Mouse (Mus musculus): Measurements from ENCODE around the gene Lims1. TPM values are rescaled to one million over a fixed set of nuclear protein-coding genes. Genes with fewer than 3 reads are reported as not detected.
A peak's percentile ranks its signal among the peaks of the same experiment; 100 is the strongest.

Gene Lims1
- total RNA-seq, 2 experiments from 2014 or later, result 29.2 to 59.8 TPM

DNA sequence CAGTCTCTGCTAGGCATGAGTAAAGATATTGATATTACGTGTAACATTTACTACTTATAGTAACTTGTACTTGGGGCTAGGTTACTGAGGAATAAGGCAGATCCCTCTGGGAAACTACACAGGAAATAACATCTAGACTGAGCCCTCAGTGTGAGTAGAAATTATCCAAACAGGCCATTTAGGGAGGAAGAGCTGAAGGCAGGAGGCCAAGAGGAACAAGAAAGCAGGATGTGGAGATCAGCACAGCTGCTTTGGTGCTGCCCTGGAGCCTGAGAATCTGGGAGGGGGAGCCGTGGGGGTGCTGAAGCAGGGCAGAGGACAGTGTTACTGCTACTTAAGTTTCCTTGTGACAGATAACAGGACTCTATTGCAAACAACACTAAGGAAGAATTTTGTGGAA, 18.4 kb downstream of the Lims1 start:
- ATAC-seq (replicated peaks; ENCODE audit: low FRiP score, poor library complexity, severe bottlenecking), result no peak

DNA sequence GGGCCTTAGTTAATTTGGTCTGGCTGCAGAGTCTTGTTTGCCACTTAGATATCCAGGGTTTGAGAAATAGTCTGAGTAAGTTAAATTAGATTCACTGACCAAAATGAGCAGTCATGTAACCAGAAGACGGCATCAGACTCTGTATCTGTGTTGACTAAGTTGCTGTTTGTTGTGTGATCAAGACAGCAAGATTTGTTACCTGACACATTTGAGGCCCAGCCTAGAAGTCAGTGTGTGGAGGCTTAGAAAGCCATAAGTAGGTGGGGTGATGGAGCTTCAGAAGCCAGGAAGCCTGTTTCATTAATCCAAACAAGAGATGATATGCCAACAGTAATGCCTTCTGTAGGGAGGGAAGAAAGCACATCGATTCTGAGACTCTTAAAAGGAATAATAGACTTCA, 18.9 kb downstream of the Lims1 start:
- ATAC-seq (replicated peaks; ENCODE audit: low FRiP score, poor library complexity, severe bottlenecking), result no peak

DNA sequence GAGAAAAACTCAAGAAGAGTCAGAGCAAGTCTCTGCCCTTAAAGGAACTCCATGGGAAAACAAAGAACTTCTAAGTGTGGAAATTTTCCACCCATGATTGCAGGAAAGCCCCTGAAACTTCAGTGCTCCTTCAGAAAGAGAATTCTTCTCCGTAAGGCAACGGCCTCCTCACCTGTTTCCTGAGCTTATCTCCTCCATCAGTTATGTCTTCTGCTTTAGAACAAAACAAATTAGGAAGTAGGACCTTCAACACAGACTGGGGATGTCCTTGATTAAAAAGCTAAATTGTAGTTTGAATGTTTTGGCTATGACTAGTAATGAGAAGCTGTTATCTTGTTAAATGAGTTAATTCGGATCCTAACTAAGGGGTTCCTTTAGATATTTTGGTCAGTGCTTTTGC, 20.3 kb downstream of the Lims1 start:
- ATAC-seq (replicated peaks; ENCODE audit: low FRiP score, poor library complexity, severe bottlenecking), result no peak

DNA sequence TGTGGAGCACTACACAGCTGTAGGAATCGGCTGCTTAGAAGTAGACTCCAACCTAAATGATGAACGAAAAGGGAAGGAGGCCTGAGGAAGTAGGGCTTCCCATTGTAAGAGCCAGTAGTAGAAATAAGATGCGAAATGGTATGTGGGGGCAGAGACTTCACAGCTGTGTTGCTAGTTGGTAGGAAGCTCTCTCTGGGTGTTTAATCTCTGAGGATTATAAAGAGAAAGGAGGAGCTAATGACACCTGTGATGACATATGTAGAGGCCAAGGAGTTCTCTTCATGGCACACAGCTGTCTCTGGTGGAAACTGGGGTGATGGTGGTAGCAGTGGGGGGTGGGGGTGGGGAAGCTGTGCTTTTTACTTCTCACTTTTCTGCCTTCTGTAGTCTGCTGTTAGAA, 27.3 kb downstream of the Lims1 start:
- ATAC-seq (replicated peaks; ENCODE audit: low FRiP score, poor library complexity, severe bottlenecking), result no peak

DNA sequence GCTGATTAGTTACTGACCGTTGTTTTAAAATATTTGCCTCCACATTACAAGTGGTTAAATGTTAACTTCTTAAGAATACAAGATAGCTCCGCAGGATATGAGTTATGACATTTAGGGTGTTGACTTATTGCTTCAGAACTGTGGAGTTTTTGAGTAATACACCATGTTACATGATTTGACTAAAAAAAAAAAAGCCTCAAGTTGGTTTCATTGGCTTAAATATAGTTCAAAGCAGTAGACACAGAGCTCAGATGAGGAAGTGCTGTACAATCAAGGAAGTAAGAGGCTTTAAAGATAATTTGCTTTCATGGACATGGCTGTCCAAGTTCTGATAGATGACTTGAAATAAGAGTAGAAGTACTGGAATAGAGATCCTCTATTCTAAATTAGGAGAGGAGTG, 28.4 kb downstream of the Lims1 start:
- ATAC-seq (replicated peaks; ENCODE audit: low FRiP score, poor library complexity, severe bottlenecking), result no peak

DNA sequence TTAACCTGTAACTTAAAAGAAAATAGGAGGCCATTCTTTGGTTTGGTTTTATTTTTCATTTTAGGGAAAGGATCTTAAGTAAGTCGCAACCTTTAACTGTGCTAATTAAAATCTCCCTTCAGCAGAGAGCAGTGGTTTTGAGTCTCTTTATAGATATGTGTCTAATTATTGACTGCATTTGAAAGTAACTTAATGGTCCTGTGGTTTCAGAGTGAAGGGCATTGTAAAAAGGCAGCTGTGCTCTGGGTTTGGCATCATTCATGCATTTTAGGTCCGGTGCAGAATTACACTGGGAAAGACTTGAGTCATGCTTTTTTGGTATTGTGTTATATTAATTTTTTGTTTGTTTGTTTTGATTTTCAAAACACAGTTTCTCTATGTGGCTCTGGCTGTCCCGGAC, 29.1 kb downstream of the Lims1 start:
- ATAC-seq (replicated peaks; ENCODE audit: low FRiP score, poor library complexity, severe bottlenecking), result no peak

DNA sequence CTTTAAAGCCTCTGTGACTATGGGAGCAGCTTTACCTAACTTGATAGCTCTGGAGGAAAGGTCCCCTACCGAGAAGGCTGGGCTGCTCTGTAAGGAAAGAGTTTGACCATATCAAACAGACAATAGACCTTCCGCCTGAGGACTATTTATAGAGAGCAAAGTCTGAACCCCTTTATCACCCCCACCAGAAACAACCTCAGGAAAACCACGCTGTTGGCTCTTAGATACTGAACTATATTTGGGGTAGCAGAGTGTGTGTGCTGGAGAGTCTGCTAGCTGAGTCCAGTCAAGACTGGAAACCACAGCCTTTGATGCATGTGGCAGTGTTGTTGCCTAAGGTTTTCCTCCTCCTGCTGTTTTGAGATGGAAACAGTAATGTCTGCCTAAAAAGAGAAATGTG, 31.3 kb downstream of the Lims1 start:
- ATAC-seq (replicated peaks; ENCODE audit: low FRiP score, poor library complexity, severe bottlenecking), result no peak

DNA sequence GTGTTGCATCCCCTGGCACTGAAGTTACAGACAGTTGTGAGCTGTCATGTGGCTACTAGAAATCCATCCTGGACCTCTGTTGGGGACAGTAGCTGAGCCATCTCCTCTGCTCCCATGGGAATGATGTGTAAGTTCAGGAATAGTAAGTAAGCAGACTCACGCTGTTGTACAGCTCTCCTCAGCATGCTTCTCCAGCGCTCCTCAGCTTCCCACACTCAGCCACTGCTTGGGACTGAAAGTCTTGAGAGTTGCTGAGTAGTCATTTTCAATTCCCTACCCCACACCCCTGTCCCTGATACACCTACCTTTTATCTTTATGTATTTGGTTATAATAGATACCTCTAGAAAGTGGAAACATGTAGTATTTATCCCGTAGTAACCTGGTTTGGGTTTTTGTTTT, 33.2 kb downstream of the Lims1 start:
- no peak for ATAC-seq (replicated peaks; ENCODE audit: low FRiP score, poor library complexity, severe bottlenecking)

DNA sequence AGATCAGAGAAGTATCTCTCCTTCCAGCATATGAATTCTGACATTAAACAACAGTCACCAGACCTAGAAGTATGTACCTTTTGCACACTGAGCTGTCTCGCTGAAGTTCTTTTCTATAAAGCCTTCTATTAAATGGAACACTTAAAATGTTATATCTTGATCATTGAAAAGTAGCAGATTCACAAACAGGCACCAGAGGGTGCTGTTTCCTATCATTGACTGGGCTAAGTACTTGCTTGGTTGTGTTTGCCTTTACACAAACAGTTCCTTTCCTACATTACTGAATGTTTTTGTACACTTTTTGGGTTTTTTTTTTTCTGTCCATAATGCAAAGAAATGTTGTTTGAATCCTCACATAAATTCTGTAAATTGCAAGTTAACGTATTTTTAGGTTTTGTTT, 35.9 kb downstream of the Lims1 start:
- ATAC-seq (replicated peaks; ENCODE audit: low FRiP score, poor library complexity, severe bottlenecking), result peak; percentile 85

DNA sequence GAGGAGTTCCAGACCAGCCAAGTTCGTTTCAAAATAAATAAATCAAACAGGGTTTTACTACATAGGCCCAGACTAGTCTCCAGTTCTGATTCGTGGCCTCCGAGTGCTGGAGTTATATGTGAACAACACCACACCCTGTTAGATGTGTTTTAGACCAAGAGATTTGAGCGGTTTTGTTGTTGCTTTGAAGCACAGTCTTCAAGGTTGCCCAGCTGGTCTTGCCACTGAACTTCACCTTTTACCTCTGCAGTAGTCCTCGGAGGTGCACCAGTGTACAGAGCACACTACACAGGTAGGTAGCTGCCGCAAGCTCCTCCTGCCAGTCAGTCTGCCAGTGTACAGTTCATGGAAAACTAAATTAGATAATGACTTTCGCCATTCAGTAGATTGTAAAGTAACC, 36.7 kb downstream of the Lims1 start:
- no peak for ATAC-seq (replicated peaks; ENCODE audit: low FRiP score, poor library complexity, severe bottlenecking)

DNA sequence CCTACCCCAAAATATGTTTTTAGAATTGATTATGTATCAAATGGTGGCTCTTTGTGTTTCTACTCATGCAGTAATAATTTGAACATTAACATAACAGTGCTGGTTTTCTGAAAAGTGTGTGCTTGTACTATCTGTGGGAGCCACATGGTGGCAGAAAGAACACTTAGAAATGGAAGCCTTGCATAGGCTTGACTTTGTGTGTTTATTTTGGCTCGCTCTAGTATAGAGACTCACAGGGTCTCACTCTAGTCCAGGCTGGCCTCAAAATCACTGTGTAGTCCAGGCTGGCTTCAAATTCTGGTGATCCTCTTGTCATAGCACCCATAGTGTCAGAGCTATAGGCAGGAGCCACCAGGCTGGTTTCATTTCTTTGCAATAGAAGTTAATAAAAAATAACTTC, 39.5 kb downstream of the Lims1 start:
- no peak for ATAC-seq (replicated peaks; ENCODE audit: low FRiP score, poor library complexity, severe bottlenecking)

DNA sequence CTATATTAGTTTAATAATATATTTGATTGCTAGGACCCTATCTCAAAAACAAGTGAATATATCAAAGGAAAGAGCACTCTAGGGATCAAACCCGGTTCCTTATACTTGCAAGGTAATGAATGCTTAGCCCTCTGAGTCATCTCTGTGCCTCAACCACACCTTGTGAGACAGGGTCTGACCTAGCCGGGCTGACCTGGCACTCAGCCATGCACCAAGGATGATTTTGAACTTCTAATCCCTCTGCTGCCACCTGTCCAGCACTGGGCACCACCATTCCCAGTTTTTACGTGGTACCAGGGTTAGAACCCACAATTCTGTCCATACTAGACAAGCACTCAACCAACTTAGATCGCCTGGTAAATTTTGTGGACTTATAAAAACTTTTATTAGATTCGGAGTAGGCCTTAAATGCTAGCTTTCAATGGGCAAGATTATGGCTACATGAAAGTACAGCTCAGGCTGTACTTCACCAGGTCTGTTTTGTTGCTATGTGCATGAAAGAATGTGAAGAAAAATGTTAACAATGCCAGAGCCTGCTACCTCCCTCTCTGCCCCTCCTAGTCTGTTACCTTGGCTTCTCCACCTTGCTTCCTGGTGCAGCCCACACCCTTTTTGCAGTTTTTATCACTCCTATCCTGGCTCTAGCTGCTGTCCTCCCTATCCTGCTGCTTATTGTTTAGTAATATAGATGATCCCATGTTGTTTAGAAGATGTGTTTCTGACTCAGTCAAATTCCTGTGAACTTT, 41.7 kb downstream of the Lims1 start:
- ATAC-seq (replicated peaks; ENCODE audit: low FRiP score, poor library complexity, severe bottlenecking), result 0 out of 2 replicates have a peak, but pooled peaks have one; percentile 35

DNA sequence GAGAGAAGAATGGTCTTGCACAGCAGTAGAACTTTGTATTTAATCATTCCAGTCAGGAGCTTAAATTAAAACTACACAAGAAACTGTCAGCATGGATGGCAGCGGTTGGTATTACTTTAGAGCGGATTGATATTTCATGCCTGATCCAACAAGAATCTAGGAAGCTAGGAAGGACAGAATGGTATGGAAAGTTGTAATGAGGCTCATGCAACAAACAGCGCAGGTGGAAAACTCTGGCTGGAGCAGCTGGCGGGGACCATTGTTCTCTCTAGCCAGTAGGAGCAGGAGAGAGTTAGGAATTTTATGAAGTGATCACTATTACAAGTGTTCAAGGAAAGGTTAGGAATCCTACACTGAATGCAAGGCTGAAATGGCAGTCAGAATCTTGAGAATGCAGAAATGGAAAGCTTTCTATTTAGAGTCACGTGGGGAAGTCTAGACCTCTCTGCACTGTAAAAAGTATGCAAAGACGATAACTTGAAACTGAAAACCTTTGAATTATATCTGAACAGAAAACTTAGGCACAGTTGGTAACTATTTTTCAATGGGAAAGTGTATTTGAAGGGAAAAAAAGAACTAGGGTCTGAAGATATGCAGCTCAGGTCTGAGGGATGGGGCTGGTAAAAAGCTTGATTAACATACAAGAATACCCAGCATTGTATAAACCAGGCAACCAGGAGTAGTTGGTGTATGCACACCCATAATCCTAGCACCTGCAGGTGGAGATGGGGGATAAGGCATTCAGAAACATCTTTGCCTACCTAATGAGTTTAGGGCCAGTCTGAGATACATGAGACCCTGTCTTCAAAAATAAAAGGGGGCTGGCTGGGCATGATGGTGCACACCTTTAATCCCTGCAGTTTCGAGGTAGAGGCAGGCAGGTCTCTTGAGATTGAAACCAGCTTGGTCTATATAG, 45.8 kb downstream of the Lims1 start:
- ATAC-seq (replicated peaks; ENCODE audit: low FRiP score, poor library complexity, severe bottlenecking), result no peak

DNA sequence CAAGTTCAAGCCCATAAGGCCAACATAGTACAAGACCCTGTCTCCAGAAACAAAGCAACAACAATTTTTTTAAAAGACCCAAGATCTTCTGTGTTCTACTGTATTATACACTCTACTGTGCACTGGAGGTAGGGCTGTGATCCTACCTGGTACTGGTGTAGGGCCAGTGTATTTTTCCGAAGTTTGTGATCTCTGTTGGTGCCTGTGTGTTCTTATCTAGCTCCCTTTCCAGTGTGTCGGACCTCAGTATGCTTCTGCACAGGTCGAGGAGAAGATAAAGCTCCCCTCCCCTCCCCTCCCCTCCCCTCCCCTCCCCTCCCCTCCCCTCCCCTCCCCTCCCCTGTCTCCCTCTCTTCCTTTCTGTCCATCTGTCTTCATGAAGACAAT, 46.4 kb downstream of the Lims1 start:
- no peak for ATAC-seq (replicated peaks; ENCODE audit: low FRiP score, poor library complexity, severe bottlenecking)

DNA sequence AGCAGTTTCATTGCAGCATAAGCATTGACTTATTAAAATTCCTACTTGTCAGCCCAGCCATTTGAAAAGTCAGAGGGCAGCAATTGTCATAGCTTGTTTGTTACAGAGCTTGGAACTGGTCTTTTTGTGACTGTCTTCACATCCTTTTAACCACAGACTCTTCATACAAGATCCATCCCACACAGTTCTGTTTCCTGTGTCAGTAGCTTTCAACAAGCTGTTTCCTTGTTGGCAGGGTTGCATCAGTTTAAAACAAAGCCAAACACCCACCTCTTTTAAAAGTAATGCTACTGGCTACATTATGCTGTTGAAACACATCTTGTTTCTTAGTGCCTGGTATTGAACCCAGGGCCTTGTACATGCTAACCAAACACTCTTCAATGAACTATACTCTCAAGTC, 46.9 kb downstream of the Lims1 start:
- no peak for ATAC-seq (replicated peaks; ENCODE audit: low FRiP score, poor library complexity, severe bottlenecking)

DNA sequence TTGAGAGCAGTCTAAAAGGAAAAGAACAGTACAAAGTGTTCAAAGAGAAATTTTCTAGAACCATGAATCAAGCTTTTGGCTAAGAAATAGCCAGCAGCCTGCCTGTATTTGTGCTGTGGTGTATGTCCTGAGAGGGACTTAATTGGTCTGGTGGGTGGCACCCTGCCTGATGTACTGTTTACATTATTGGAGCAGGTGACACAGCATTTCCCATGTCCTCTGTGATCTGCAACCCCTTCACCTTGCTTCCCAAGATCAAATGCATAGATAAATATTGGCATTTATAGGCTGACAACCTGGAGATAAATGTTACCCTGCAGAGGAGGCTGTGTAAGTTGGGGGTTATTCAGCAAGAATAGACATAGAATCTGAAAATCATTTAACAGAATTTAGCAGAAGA, 47.3 kb downstream of the Lims1 start:
- peak; percentile 65 for ATAC-seq (replicated peaks; ENCODE audit: low FRiP score, poor library complexity, severe bottlenecking)

DNA sequence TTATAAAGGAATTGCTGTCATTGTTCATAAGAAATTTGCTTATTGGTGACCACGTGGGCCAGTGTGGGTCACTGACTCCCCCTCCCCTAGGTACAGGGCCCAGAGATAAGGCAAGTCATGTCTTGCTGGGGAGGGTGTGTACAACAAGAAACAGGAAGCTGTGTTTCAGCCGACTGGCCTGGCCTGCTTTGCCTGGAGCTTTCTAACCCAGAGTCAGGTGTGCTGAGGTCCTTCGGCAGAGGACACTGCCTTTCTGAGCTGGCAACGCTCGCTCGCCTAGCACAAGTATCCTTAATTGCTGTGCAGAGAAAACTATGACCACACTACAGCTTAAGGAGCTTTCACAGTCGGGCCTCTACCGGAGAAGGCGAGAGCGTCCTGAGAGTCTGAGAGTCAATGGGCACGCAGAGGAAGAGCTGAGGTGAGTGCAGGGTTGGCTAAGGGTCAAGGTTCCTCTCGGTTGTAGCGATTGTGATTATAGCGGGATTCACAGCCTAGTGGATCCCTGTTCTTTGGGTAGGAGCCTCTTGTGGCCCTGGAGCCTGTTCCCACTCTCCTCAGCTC, 48.1 kb downstream of the Lims1 start:
- peak; percentile 77 for ATAC-seq (replicated peaks; ENCODE audit: low FRiP score, poor library complexity, severe bottlenecking)

DNA sequence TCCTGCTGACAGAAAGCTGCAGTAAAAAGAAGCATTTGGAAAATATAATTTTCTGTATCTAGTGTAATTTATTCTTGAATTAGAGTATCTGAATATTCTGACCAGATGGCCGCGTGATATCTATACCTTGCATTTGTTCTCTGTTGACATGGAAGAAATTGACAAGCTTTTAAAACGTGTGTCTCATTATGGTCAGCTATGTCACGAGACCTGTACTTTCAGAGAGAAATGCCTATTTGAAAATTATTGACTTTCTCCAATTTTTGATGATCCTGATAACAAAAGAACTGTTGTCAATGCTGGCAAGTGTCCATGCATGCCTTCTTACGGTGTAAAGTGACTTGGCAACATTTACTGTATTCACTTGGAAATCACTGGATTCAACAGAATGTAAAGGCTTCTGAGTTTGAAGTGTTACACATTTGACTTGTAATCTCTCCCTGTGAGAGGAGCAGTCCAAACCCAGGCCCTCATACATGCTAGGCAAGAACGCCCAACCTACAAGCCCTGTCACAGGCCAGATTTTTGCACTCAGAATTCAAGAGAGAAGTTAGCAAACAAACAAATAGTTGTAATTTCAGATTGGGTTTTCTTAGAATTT, 49.3 kb downstream of the Lims1 start:
- no peak for ATAC-seq (replicated peaks; ENCODE audit: low FRiP score, poor library complexity, severe bottlenecking)

DNA sequence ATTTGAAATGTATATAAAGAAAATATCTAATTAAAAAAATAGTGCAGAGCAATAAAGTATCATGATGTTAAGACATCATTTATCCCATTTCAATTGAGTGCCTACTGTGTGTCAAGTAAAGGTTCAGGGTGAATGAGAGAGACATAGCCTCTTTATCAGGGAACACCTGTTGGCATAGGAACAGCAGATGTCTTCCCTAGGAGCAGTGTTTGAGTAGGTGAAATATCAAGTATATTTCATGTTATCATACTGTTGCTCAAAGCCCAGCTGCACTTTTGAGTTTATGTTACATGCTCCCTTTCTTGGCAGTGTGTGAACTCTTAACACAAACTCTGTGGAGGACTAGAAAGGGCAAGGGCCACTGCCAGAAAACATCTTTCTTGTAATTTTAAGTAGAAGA, 50.6 kb downstream of the Lims1 start:
- ATAC-seq (replicated peaks; ENCODE audit: low FRiP score, poor library complexity, severe bottlenecking), result no peak

DNA sequence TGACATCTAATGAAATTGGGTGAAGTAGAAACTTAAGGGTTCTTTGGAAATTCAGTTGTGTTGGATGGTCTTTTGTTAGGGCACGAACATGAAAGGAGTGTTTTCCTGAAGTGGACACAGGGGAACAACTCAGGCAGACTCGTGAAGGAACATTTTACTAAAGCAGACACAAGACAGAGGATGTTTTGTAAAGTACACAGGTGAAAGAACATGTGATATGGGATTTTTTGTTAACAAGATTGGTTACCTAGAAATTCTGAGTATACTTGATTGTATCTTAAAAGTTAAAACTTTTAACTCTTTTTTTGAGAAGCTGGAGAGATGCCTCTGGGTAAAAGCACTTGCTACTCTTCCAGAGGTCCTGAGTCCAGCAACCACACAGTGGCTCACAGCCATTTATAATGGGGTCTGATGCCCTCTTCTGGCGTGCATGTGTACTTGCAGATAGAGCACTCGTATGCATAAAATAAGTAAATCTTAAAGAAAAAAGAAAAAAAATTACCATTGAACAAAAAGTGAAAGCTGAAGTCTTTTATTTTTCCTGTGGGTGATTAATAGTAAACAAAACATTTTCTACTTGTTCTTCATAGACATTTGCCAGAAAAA, 54.4 kb downstream of the Lims1 start:
- peak; percentile 83 for ATAC-seq (replicated peaks; ENCODE audit: low FRiP score, poor library complexity, severe bottlenecking)
